Mouse (Mus musculus): ENCODE measurements around the gene Scp2. TPM values are rescaled to one million over a fixed set of nuclear protein-coding genes. Genes with fewer than 3 reads are reported as not detected.

Scp2 gene
- total and polyA plus RNA-seq, 3 experiments: 56.2 to 260 (median 106) TPM

DNA sequence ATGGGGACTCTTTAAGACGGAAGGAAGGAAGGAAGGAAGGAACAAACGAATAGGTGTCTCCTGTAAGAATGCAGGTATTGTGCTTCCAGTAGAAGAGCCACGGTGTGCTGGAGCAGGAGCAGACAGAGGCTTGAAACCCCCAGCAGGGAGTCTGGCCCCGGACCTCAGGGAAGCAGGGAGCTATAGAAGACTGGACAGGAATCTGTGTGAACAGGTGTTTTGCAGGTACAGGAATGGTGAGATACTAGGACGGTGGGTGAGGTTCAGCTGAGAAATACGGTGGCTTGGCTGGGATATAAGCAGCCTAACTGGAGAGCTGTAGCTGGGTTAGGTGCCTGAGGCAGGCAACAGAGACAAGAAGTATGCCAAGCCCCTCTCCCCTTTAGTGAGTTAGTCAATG lies 124.6 kb downstream of the Scp2 start:
- Histone ChIP-seq H3K4me1 (ENCODE audit: insufficient read depth, low read depth, low read length) (peaks cover under 1% of the 10 kb centered on the region), H3K36me3 (replicated peaks) (no peaks in the 10 kb centered on the region), H3K9me3 (replicated peaks) (no peaks in the 10 kb centered on the region), H3K4me3 (ENCODE audit: low read depth, low read length) (no peak overlapping the region), H3K27me3 (ENCODE audit: insufficient read depth, low read length) (peaks cover 9% of the 10 kb centered on the region; the same call in 1 of the 2 replicates)
- no peak for DNase-seq (ENCODE audit: low spot score)
- no peak for TF ChIP-seq POLR2AphosphoS5 (IDR thresholded peaks at IDR 0.05; ENCODE audit: insufficient replicate concordance, low read depth, low read length)
- no peak for TF ChIP-seq CTCF (IDR thresholded peaks at IDR 0.05; ENCODE audit: low read depth, low read length)
- TF ChIP-seq GATA2 (IDR thresholded peaks at IDR 0.05; ENCODE audit: borderline replicate concordance, low read depth, low read length): no peak
- ATAC-seq (ENCODE audit: extremely low read depth, insufficient number of reproducible peaks, low FRiP score, poor library complexity, severe bottlenecking): no peak

DNA sequence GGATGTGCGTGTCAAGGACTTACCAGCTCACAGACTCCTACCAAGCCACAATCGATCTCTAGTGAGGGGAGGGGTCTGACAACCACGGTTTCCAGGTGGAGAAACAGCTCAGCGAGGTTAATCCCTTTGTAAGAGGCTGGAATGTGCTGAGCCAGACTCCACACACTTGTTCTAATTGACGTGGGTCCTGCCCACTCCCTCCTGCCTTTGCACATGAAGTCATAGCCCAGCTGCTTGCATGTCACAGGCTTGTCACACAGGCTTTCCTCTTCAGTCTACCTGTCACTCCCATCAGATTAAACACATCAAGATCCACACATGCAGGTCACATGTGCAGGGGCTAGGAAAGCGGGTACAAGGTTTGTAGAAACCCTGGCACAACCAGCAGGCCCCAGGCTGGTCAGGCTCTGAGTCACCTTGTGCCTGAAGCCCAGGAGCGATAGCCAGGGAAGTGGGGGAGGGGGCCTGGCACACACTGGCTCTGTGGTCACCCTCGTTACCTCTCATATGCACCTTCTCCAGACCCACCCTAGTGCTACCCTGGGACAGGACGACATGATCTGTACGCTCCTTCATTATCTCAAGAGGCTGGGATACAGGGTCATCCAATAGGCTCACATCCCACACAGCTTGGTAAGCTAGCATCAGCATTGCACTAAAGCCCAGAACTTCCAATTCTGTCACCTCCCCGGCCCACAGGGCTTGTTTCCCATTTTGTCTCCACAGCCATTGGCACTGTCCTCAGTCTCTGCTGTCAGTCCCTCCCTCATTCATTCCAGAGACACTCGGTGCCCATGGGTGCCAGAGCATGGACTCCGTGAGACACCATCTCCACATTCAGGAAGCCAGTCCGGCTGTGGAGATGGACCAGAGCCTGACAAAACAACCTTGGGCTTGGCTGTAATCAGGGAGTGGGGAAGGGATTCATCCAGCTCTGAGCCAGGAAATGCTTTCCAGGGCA lies 125.6 kb downstream of the Scp2 start:
- H3K4me3 ChIP-seq (ENCODE audit: low read depth, low read length): no peak overlapping the region
- no peak for DNase-seq (ENCODE audit: low spot score)

DNA sequence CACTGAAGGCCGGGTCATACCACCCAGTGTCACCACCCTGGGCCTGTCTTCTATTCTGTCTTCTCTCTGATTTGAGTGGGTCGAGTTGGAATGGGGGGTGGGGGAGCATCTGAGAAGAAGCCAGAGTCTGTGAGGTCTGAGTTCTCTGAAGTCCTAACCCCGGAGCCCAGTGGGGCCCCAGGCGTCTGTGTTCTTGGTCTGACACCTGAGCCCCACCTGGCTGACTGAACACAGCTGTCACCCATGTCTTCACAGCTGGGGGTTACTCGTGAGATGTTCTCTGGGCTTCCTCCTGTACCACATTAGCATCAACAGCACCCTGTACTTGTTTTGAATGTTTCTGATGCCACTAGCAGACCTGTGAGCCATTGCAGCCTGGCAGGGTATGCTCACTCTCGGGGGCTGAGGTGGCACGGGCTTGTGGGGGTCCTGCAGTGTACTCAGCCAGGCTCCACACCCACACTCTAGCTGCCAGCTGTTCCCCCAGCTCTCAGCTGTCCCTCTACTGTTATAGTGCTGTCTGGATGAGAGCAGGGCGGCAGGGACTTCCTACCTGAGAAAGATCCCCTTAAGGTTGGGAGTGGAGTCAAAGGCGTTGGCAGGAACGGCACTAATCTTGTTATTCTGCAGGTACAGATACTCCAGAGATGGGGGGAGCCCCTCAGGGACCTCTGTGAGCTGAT lies 126.4 kb downstream of the Scp2 start:
- TF ChIP-seq CTCF (IDR thresholded peaks at IDR 0.05; ENCODE audit: low read depth, low read length) (no peak), POLR2AphosphoS5 (IDR thresholded peaks at IDR 0.05; ENCODE audit: insufficient replicate concordance, low read depth, low read length) (no peak), TAL1 (conservative IDR thresholded peaks at IDR 0.05; ENCODE audit: low read depth, low read length) (no peak)
- H3K9me3 ChIP-seq (replicated peaks): no peaks in the 10 kb centered on the region
- H3K36me3 ChIP-seq (replicated peaks): no peaks in the 10 kb centered on the region
- H3K4me1 ChIP-seq (ENCODE audit: insufficient read depth, low read depth, low read length): no peaks in the 10 kb centered on the region; the same call in none of the 2 replicates
- no peak for DNase-seq (ENCODE audit: low spot score)
- ATAC-seq (ENCODE audit: extremely low read depth, insufficient number of reproducible peaks, low FRiP score, poor library complexity, severe bottlenecking): no peak
- no peak overlapping the region for H3K4me3 ChIP-seq (ENCODE audit: low read depth, low read length)
- peaks cover 9% of the 10 kb centered on the region; the same call in 1 of the 2 replicates for H3K27me3 ChIP-seq (ENCODE audit: insufficient read depth, low read length)

More for the DNA sequence above, 125.6 kb downstream of the Scp2 start:
- Histone ChIP-seq H3K4me1 (ENCODE audit: insufficient read depth, low read depth, low read length) (no peaks in the 10 kb centered on the region; the same call in none of the 2 replicates), H3K27me3 (ENCODE audit: insufficient read depth, low read length) (peaks cover 9% of the 10 kb centered on the region; the same call in 1 of the 2 replicates), H3K36me3 (replicated peaks) (no peaks in the 10 kb centered on the region), H3K9me3 (replicated peaks) (no peaks in the 10 kb centered on the region)
- TF ChIP-seq GATA2 (IDR thresholded peaks at IDR 0.05; ENCODE audit: borderline replicate concordance, low read depth, low read length): no peak
- no peak for TF ChIP-seq TAL1 (conservative IDR thresholded peaks at IDR 0.05; ENCODE audit: low read depth, low read length)
- no peak for TF ChIP-seq GATA1 (IDR thresholded peaks at IDR 0.05; ENCODE audit: borderline replicate concordance, low read length)
- no peak for TF ChIP-seq POLR2AphosphoS5 (IDR thresholded peaks at IDR 0.05; ENCODE audit: insufficient replicate concordance, low read depth, low read length)
- TF ChIP-seq CTCF (IDR thresholded peaks at IDR 0.05; ENCODE audit: low read depth, low read length): no peak
- ATAC-seq (ENCODE audit: extremely low read depth, insufficient number of reproducible peaks, low FRiP score, poor library complexity, severe bottlenecking): no peak

DNA sequence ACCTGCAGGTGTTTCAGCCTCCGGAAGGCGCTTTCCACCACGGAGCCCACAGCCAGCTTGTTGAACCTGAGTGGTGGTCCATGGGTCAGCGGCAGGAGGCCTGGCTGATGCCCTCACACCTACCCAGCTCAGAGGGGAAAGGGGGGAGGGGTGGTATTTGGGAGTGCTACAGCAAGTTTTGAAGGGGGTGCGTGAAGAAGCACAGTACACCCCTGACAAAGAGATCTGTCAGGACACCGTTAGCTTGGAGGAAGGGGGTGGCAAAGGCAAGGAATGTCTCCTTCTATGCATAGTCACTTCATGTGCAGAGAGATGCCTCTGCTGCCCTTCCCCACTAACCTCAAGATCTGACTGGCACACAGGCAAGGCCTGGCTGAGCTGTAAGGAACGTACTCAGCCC lies 127.0 kb downstream of the Scp2 start:
- ATAC-seq (ENCODE audit: extremely low read depth, insufficient number of reproducible peaks, low FRiP score, poor library complexity, severe bottlenecking): no peak
- H3K27me3 ChIP-seq (ENCODE audit: insufficient read depth, low read length): peaks cover 9% of the 10 kb centered on the region; the same call in 1 of the 2 replicates

DNA sequence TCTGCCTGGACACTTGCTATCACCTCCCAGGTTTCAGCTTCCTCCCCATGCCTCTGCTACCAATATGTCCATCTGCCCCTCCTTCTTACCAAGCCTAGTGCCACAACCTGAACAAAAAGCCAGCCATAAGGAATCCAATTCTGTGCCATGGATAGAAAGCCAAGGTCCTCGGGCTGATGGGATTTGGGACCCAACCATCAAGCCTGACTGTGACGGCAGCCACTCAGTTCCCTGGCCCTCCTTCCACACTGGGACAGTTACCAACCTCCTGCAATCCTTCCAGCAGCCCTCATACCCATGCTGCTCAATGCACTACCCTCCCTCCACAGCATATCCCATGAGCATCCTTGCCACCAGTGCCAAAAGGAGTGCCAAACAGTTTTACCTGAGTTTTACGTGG lies 128.5 kb downstream of the Scp2 start:
- no peak for DNase-seq (ENCODE audit: low spot score)
- no peaks in the 10 kb centered on the region for H3K9me3 ChIP-seq (replicated peaks)
- TF ChIP-seq GATA1 (IDR thresholded peaks at IDR 0.05; ENCODE audit: borderline replicate concordance, low read length) (no peak), GATA2 (IDR thresholded peaks at IDR 0.05; ENCODE audit: borderline replicate concordance, low read depth, low read length) (no peak), CTCF (IDR thresholded peaks at IDR 0.05; ENCODE audit: low read depth, low read length) (no peak), POLR2AphosphoS5 (IDR thresholded peaks at IDR 0.05; ENCODE audit: insufficient replicate concordance, low read depth, low read length) (no peak)
- no peak overlapping the region for H3K4me3 ChIP-seq (ENCODE audit: low read depth, low read length)
- H3K36me3 ChIP-seq (replicated peaks): no peaks in the 10 kb centered on the region
- ATAC-seq (ENCODE audit: extremely low read depth, insufficient number of reproducible peaks, low FRiP score, poor library complexity, severe bottlenecking): no peak
- H3K4me1 ChIP-seq (ENCODE audit: insufficient read depth, low read depth, low read length): no peaks in the 10 kb centered on the region; the same call in 1 of the 2 replicates
- H3K27me3 ChIP-seq (ENCODE audit: insufficient read depth, low read length): peaks cover 6% of the 10 kb centered on the region; the same call in 1 of the 2 replicates

More for the DNA sequence above, 127.0 kb downstream of the Scp2 start:
- Histone ChIP-seq H3K9me3 (replicated peaks) (no peaks in the 10 kb centered on the region), H3K36me3 (replicated peaks) (no peaks in the 10 kb centered on the region), H3K4me1 (ENCODE audit: insufficient read depth, low read depth, low read length) (no peaks in the 10 kb centered on the region; the same call in none of the 2 replicates), H3K4me3 (ENCODE audit: low read depth, low read length) (no peak overlapping the region)
- no peak for DNase-seq (ENCODE audit: low spot score)
- no peak for TF ChIP-seq GATA1 (IDR thresholded peaks at IDR 0.05; ENCODE audit: borderline replicate concordance, low read length)
- TF ChIP-seq GATA2 (IDR thresholded peaks at IDR 0.05; ENCODE audit: borderline replicate concordance, low read depth, low read length): no peak
- no peak for TF ChIP-seq CTCF (IDR thresholded peaks at IDR 0.05; ENCODE audit: low read depth, low read length)
- no peak for TF ChIP-seq TAL1 (conservative IDR thresholded peaks at IDR 0.05; ENCODE audit: low read depth, low read length)
- TF ChIP-seq POLR2AphosphoS5 (IDR thresholded peaks at IDR 0.05; ENCODE audit: insufficient replicate concordance, low read depth, low read length): no peak

All from G1E (cell line).